Mouse (Mus musculus): ENCODE measurements around the gene Ninj1.
A peak's percentile ranks its signal among the peaks of the same experiment; 100 is the strongest.

Ninj1 gene

GRCm38 (mm10) chr13:49187288-49188218 is at the start of gene Ninj1:
Ninj1 (plus strand) TSS chr13:49187485.
- peak; percentile 87 for DNase-seq (ENCODE audit: low spot score)

- no peak for DNase-seq (ENCODE audit: low spot score)
Measured at GRCm38 (mm10) chr13:49140567-49140966, 46.7 kb upstream of the Ninj1 start.

DNA sequence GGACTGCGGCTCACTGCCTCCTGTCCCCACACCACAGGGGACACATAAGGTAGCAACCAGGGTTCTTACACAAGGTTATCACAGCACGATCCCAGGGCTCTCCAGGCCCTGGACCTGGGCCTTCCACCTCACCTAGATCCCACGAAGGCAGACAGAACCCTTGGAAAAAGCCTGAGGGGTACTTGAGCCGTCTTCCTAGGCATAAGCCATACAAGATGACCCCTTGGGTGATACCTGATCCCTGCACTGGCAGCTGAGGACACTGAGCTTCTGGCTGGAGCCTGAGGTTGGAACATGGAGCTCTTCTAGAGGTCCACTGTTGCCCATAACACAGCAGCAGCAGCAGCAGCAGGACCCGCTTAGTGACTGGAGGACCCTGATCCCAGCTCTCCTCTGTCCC is 44.9 kb upstream of the Ninj1 start:
- no peak for DNase-seq (ENCODE audit: low spot score)

DNA sequence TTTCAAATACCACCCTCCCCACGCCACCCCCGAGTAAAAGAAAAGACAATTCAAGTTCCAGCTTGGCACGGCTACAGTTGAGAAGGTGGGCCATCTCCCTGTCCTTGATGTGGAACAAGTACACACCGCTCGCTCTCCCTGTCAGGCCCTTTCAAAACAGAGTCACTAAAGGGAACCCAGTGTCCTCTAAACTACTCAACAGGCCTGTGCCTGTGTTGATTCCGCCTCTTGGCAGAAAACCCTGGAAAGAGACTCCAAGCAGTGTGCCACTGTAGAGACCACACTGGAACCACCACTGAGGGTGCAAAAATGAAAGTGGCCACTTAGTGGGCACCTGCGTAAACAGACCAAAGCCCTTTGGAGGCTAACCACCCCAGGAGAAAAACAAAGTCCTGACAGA is 44.0 kb upstream of the Ninj1 start:
- no peak for DNase-seq (ENCODE audit: low spot score)

- DNase-seq (ENCODE audit: low spot score): peak; percentile 36
Measured at GRCm38 (mm10) chr13:49144451-49144850, 42.8 kb upstream of the Ninj1 start.

DNA sequence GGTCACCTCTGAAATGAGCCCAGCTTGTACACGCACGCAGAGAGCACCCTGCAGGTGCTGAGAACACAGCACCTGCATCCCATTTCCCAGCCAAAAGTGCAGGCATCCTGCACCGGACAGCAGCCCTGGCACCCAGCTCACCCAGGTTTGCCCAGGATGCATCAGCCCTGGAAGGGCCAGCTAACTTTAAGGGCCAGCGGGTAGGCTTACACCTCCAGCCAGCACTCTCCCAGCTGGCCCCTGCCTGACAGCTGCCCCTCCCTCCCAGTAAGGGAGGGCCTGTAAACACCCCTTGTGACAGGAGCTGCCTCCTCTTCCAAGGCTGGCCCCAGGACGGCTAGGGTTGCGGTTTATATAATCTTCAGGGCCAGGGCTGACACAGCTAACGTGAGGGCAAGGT is 41.9 kb upstream of the Ninj1 start:
- no peak for DNase-seq (ENCODE audit: low spot score)

DNA sequence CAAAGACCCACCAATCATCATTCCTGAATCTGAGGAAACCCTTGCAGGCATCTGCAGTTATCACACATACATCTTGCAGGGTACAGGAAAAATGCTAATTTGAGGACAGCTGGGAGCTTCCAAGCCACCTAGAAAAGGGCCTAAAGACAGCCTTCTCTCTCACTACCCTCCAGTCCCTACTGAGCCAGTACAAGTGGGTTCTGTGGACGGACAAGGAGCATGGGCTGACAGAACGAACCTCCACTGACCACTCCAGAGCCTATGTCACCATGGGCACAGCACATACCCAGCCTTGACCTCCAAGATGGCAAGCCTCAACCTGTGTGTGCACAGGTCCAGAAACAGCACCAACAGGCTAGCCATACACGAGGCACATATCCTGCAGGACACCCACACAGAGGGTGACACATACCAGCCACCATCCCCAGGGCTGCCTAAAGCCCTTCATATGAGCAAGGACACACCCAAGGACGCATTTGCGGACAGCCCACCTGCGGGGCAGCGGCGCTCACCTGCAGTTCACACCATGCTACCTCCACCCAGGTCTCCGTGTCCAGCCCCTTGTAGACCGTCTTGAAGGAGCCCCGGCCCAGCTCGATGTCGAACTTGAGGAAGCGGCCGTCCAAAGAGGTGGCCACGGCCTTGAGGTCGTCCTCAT is 41.1 kb upstream of the Ninj1 start:
- DNase-seq (ENCODE audit: low spot score): no peak

DNA sequence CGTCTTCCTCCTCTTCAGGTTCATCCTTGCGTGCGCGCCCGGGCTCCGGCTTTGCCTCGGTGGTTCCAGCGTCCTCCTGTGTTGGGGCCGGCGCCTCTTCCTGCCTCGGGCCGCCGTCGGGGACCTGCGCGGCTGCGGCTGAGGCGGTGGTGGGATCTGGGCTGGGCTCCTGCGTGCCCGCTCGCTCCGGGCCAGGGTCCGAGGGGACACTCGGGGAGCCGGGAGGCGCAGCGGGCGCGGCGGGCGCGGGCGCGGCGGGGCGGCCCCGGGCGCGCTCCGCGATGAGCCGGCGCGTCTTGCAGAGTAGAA is 40.6 kb upstream of the Ninj1 start:
- no peak for DNase-seq (ENCODE audit: low spot score)

DNA sequence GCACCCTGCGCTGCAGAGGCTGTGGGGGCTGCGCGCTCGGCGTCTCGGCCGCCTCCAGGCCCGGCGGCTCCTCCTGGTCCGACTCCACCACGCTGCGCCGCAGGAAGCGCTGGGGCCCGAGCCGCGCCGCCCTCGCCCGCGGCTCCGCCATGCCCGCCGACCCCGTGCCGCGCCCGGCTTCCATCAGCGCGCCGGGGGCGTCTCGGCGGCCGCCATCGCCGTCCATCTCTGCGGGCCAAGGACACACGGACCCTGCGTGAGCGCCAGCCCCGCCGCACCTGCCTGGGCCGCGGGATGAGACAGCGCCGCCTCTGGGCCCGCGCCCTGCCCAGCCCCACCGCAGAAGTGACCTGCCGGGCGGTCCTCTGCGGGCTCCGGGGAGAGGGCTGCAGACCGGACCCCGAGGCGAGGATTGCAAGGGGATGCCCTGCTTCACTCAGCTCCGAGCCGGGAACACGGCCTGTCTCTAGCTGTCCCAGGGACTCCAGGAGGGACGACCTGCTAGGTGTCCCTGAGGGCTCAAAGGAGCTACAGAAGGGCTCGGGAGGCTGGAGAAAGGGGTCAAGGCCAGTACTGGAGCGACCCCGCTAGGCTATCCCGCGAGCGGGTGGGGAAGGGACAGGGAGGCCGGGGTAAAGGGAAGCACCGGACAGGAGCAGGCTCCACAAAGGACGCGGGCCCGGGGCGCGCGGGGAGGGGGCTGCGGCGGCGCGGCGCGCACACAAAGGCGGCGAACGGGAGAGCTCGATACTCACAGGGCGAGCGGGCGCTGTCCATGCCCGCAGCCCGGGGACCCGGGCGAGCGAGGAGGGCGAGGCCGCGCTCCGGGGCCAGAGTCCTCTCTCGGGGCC is 40.1 kb upstream of the Ninj1 start:
- no peak for DNase-seq (ENCODE audit: low spot score)

DNA sequence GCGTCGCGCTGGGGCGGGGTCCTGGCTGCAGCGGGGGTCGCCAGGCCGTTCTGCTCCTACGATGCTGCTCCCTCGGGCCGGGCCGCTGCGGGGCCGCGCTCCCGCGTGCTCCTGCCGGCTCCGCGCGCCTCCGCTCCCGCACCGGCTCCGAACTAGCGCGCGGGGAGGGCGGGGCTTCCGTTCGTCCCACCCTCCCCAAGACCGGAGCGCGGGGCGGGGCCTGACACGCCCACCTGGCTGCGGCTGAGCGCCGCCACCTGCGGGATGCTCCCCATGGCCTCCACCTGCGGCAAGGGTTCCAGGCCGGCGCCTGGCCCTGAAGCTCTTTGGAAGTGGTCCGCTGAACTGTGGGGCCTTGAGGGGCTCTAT is 39.4 kb upstream of the Ninj1 start, which contains the start of gene Wnk2:
Gene Wnk2, minus strand, starts transcription at position 157 of the 369 bp plus-strand sequence.
- no peak for DNase-seq (ENCODE audit: low spot score)

DNA sequence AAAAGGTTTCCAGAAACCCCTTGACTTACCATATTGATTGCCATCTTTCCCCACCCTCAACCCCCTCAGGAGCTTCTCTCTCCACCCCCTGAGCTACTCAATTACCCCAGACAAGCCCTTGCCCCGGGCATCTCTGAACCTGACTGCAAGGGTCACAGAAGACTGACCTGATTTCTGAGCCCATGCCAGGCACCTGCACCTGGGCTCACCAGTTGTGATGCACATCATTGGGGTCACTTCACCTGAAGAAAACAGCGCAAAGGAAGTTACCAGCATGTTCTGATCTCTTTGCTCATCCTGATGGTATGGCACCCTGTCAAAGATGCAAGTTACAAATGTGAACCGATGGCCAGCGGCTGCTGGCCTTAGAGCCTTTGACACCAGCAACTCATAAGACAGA is 38.6 kb upstream of the Ninj1 start:
- DNase-seq (ENCODE audit: low spot score): no peak

DNA sequence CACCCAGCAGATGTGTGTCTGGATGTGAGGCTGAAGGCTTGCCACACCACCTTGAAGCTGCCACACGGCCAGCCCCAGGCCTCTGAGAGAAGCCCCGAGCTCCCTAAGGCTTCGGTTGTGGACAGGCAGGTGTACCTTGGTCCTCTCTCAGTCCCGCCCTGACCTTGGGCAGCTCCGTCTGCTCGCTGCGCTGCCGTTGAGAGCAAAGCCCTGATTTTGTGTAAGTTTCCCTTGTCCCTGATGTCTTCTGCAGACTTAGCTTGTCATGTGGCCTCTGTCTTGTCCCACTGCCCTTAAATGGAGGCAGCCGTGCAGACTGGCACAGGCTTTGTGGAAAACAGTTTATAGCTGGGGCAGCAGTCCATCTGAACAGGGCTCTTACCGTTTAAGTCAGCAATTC is 33.3 kb upstream of the Ninj1 start:
- no peak for DNase-seq (ENCODE audit: low spot score)

DNA sequence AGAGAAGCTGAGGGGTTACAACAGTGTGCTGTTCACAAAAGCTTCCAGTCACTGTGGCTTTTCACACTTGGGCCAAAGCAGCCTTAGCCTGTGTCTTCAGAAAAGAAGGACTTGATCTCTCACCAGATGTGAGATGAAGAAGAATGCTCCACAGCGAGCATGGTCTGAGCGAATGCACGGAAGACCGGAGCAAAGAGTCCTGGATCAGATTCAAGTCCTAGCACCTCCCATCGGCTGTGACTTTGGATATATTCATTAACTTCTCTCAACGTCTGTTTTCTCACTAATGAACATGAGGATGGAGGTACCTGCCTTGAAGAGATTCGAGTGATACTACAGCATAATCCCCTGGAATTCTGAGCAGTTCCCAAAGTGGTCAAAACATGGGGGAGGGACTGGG is 32.7 kb upstream of the Ninj1 start:
- DNase-seq (ENCODE audit: low spot score): no peak

DNA sequence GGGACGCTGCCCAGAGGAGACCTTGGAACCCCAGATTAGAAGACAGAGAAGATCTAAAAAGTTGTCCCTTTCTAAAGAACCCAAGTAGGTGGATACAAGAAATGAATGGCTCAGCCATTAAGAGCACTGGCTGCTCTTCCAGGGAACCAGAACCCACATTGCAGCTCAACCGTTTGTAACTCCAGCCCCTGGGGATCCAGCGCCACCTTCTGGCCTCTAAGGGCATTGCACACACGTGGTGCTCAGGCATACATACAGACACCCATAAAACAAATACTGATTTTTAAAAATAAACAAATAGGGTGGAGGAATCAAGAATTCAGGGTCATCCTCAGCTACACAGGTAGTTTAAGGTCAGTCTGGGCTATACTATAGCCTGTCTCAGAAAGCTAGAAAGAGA is 30.6 kb upstream of the Ninj1 start:
- DNase-seq (ENCODE audit: low spot score): no peak

GRCm38 (mm10) chr13:49158040-49158713 is 29.1 kb upstream of the Ninj1 start:
- DNase-seq (ENCODE audit: low spot score): no peak

DNA sequence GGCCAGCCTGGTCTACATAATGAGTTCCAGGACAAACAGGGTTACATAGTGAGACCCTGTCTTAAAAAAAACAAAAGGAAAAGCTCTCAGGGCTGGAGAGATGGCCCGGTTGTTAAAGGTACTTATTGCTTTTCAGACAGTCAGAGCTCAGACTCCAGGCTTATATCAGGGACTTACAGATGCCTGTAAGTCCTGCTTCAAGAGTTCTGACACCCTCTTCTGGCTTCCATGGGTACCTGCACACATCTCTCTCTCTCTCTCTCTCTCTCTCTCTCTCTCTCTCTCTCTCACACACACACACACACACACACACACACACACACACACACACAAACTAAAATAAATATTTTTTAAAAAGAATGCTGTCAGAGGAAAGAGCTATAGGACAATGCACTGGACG is 26.0 kb upstream of the Ninj1 start:
- no peak for DNase-seq (ENCODE audit: low spot score)

DNA sequence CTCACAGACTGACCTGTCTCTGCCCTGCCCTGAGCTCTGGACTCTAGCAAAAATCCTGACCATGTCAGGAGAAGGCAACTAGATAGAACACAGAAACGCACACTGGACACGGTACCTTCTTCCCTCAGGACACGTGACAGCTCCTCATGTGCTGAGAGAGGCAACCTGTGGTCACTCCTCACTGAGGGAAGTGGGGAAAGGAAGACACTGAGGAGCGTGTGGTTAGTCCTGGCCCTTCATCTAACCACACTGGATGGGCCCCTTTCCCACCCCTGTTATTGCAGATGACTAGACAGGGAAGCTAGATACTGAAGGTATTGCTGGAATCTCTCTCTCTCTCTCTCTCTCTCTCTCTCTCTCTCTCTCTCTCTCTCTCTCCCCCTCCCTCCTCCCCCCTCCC is 24.6 kb upstream of the Ninj1 start:
- DNase-seq (ENCODE audit: low spot score): peak; percentile 39

DNA sequence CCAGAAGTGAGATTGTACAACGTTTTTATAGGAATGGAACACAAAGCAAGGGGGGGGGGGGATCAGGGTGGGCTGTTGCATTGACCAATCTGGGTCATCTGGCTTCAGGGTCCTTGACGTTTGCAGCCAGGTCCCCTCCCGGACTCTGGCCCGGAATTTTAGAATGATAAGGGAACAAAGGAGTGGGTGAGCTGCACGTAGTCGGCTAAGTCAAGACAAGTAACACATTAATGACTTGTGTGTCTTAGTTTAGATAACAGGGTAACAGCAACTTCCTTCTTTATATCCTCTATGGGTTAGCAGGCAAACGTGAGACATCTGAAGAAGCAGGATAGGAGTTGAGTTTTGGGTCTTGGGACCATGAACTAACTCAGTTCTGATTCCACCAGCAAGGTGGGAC is 23.6 kb upstream of the Ninj1 start:
- no peak for DNase-seq (ENCODE audit: low spot score)

DNA sequence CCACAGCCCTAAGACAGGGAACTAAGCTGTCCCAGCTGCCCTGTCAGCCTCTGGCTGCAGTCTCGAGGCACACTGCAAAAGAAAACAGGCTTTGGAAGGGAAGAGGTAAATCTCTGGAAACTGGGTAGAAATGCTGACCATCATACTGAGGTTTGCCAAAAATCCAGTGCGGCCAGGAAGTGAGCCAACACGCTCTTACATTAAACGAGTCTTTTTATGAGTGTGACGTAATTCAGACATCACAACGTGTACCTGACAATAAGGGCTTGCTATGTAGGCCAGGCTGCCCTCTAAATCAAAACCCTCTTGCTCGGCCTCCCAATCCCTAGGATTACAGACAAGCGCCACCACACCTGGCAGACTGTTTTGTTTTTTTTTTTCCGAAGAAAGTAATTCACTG is 20.2 kb upstream of the Ninj1 start:
- DNase-seq (ENCODE audit: low spot score): no peak

GRCm38 (mm10) chr13:49169448-49170207 is 17.7 kb upstream of the Ninj1 start:
- peak; percentile 89 for DNase-seq (ENCODE audit: low spot score)

- DNase-seq (ENCODE audit: low spot score): no peak
Measured at GRCm38 (mm10) chr13:49170623-49171022, 16.7 kb upstream of the Ninj1 start.

Data from MN1 (cell line).